Mouse (Mus musculus) neural tube, embryonic 12.5 days (tissue): ENCODE results near the gene Rbfox3. TPM values are rescaled to one million over a fixed set of nuclear protein-coding genes. Genes with fewer than 3 reads are reported as not detected.
A peak's percentile ranks its signal among the peaks of the same experiment; 100 is the strongest.

Experiments used
- ATAC-seq: fragments of 200-750 bp; cut with Nextera tagmentation; 2 replicates; pipeline ENCODE4 v1.8.0; 2017; ENCODE audit warnings: low read depth, mild to moderate bottlenecking, moderate TSS enrichment, moderate library complexity; ENCODE audit not compliant: low FRiP score
- H3K27ac ChIP-seq: fragments of 300-500 bp; sonication (generic); 2 replicates; pipeline ENCODE4 v1.5.1; 2016
- H3K27me3 ChIP-seq: fragments of 300-500 bp; sonication (generic); replicated peaks from 2 replicates; pipeline ENCODE4 v1.6.1; 2016; ENCODE audit warnings: mild to moderate bottlenecking
- H3K36me3 ChIP-seq: fragments of 300-500 bp; sonication (generic); 2 replicates; pipeline ENCODE4 v1.6.1; 2016; ENCODE audit warnings: mild to moderate bottlenecking
- H3K4me1 ChIP-seq: fragments of 300-500 bp; sonication (generic); 2 replicates; pipeline ENCODE4 v1.6.1; 2016
- H3K4me2 ChIP-seq: fragments of 300-500 bp; sonication (generic); replicated peaks from 2 replicates; pipeline ENCODE4 v1.6.1; 2016; ENCODE audit warnings: mild to moderate bottlenecking
- H3K4me3 ChIP-seq: fragments of 300-500 bp; sonication (generic); 2 replicates; pipeline ENCODE4 v1.5.1; 2016
- H3K9ac ChIP-seq: fragments of 300-500 bp; sonication (generic); 2 replicates; pipeline ENCODE4 v1.6.1; 2016; ENCODE audit warnings: mild to moderate bottlenecking
- H3K9me3 ChIP-seq: fragments of 300-500 bp; sonication (generic); 2 replicates; pipeline ENCODE4 v1.6.1; 2016; ENCODE audit warnings: mild to moderate bottlenecking
- WGBS: fragments of 180-500 bp; shearing (Covaris S2); methylation state at CpG from one replicate; pipeline ENCODE4 v1.1.7; 2016; 5-methylcytosine and 5-hydroxymethylcytosine counted together
- polyA plus RNA-seq: library from polyadenylated mRNA; unstranded; fragments of >200 nt; fragmentation: Nextera tagmentation; extraction: Ambion mirVana; gene quantifications from 2 replicates; pipeline ENCODE4 v1.2.1, GENCODE M21; 2016

The Rbfox3 gene
- polyA plus RNA-seq, 1 experiment from 2014 or later: 52.6 TPM

DNA sequence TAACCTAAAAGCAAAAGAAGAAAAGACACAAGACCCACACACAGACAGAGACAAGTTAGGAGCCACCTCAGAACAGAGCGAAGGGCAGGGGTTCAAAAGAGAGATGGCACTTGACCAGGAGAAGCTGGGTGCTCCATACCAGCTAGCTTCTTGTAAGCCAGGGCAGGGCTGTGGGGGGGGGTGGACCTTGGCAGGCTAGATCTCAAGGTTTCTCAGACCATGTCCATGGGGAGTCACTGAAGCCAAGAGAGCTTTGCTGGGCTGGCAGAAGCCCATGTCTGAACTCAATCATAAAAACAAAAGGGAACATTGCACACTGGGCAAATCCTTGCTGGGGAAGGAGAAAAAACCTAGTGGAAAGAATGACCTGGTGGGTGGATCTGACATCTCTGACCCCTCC, 327.4 kb downstream of the Rbfox3 start:
- H3K27ac ChIP-seq: no peak overlapping the region
- ATAC-seq: no peak
- no peak overlapping the region for H3K4me2 ChIP-seq
- no peaks in the 10 kb centered on the region for H3K4me1 ChIP-seq
- no peak overlapping the region for H3K9ac ChIP-seq
- no peaks in the 10 kb centered on the region for H3K27me3 ChIP-seq
- WGBS: 92% methylated on average over 1 of the region's 1 CpGs
- no peak overlapping the region for H3K4me3 ChIP-seq
- no peaks in the 10 kb centered on the region for H3K9me3 ChIP-seq
- no peaks in the 10 kb centered on the region for H3K36me3 ChIP-seq

DNA sequence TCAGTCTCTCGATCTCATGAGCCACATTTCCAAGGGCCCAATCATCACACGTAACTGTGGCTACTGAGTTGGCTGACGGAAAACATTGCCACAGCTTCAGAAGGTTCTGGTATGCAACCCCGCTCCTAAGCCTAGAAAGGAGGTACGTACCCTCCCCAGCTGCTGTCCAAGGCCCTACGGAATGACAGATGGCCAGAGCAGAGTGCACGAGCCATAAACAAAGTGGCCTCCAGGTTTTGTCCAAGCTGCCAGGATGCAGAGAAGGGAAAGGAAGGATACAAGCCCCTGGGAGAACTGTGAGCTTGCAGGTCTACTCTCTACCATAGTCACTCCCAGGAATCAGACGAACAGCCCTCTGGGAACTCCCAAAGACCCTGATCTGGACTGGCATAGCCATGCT, 327.8 kb downstream of the Rbfox3 start:
- WGBS: 82% methylated on average over 8 of the region's 8 CpGs
- Histone ChIP-seq H3K27ac (no peak overlapping the region), H3K9ac (no peak overlapping the region), H3K4me1 (no peaks in the 10 kb centered on the region), H3K9me3 (no peaks in the 10 kb centered on the region), H3K4me3 (no peak overlapping the region), H3K27me3 (no peaks in the 10 kb centered on the region), H3K36me3 (no peaks in the 10 kb centered on the region), H3K4me2 (no peak overlapping the region)
- no peak for ATAC-seq

DNA sequence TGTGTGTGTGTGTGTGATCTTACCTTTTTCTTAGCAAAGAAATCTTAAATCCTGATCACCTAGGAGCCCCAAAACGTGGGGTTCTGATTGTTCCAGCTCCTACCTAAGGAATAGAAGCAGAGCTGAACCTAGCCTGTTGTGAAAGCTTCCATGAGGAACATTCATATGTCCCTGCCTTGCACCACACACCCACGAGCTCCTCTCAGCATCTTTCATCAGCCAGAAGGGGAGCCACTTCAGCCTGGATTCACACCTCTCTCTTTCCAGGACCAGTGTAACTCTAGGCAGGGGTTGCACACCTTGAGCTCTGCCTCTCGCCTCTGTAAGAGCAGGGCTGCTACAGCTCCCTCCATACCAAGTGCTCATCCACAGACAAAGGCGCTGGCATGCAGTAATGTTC, 330.4 kb downstream of the Rbfox3 start:
- Histone ChIP-seq H3K27me3 (0 out of 2 replicates have a peak, but pooled peaks cover 3% of the 10 kb centered on the region), H3K4me1 (peaks cover 11% of the 10 kb centered on the region), H3K4me3 (no peak overlapping the region), H3K4me2 (no peak overlapping the region), H3K36me3 (no peaks in the 10 kb centered on the region), H3K9me3 (no peaks in the 10 kb centered on the region), H3K27ac (0 out of 2 replicates have a peak overlapping the region, but pooled peaks have one; percentile 15), H3K9ac (no peak overlapping the region)
- no peak for ATAC-seq
- 51% methylated on average over 4 of the region's 4 CpGs for WGBS

DNA sequence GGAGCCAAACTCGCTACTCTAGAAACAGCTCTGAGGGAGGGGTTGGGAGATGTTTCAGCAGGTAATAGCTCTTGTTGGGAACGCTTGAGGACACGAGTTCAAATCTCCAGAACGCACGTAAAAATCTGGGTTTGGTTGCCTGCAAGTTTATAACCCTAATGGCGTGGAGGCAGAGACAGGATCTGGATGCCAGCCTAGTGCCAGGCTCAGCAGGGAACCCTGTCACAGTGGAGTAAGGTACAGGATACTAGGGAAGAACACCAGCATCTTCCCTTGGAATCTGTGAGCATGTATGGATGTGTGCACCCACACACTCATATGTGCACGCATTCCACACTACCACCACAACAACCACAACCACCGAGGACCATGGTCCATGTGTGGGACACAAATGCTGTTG, 331.8 kb downstream of the Rbfox3 start:
- H3K9ac ChIP-seq: no peak overlapping the region
- WGBS: 85% methylated on average over 8 of the region's 8 CpGs
- no peak overlapping the region for H3K27ac ChIP-seq
- H3K36me3 ChIP-seq: no peaks in the 10 kb centered on the region
- H3K27me3 ChIP-seq: 0 out of 2 replicates have a peak, but pooled peaks cover 3% of the 10 kb centered on the region
- no peaks in the 10 kb centered on the region for H3K9me3 ChIP-seq
- H3K4me3 ChIP-seq: no peak overlapping the region
- no peak overlapping the region for H3K4me2 ChIP-seq
- ATAC-seq: no peak
- peaks cover 16% of the 10 kb centered on the region for H3K4me1 ChIP-seq

DNA sequence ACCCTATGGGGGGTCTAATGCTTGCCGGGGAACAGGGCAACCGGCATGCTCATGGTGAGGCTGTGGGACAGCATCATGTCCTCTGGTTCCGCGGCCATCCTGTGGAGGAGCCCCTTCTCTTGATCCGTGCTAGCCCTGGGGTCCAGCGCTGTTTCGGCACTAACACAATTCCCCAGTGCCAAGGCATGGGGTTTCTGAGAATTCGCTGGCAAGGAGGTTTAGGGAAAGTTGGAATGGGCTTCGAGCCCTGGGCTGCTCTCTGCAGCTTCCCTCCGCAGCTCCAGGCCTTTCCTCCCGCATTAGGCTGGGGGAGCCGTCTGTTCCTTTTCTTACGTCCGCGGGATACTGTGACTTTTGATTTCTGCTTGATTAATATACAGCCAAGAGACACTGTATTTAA, 334.1 kb downstream of the Rbfox3 start:
- Histone ChIP-seq H3K27ac (no peak overlapping the region), H3K4me1 (peaks cover 19% of the 10 kb centered on the region), H3K9me3 (no peaks in the 10 kb centered on the region), H3K36me3 (no peaks in the 10 kb centered on the region), H3K27me3 (peaks cover 12% of the 10 kb centered on the region), H3K4me3 (no peak overlapping the region), H3K4me2 (no peak overlapping the region), H3K9ac (no peak overlapping the region)
- WGBS: 59% methylated on average over 15 of the region's 15 CpGs
- no peak for ATAC-seq

DNA sequence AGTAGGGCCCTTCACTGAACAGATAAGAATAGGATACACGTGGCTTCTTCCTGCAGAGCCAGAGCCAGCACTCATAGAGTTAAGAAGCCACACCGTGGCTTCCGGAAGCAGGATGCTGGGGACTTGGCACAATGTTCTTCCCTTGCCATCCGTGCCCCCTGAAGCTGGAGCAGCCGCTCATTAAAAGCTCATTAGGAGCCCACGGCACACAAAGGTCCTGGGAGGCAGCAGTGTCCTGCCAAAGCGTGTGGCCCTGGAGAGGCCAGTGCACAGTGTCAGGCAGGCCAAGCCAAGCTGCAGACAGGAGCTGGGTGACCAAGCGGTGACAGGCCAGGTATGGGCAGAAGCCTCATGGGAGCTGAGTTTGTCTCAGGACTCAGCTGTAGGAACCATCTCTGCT, 334.8 kb downstream of the Rbfox3 start:
- H3K9me3 ChIP-seq: no peaks in the 10 kb centered on the region
- no peak overlapping the region for H3K27ac ChIP-seq
- ATAC-seq: no peak
- peaks cover 18% of the 10 kb centered on the region for H3K27me3 ChIP-seq
- no peak overlapping the region for H3K4me2 ChIP-seq
- H3K4me1 ChIP-seq: peaks cover 19% of the 10 kb centered on the region
- H3K36me3 ChIP-seq: no peaks in the 10 kb centered on the region
- H3K4me3 ChIP-seq: no peak overlapping the region
- 54% methylated on average over 8 of the region's 8 CpGs for WGBS
- no peak overlapping the region for H3K9ac ChIP-seq

DNA sequence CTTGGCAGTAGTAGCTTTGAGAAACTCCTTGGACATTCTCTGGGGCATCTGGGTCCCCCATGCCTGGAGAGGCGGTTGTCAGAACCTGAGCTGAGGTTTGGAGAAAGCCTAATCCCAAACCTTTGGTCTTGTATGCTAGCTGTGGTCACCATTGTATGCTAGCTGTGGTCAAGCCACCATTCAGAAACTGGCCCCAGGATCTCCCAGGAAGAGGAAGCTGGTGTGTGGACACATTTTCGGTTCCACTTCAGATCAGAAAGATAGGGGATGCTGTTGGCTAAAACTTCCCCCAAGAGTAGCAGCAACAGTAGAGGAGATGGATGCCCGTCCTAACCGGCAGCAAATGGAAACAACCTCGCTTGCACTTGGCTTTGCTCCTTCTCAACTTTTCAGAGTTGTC, 337.0 kb downstream of the Rbfox3 start:
- 84% methylated on average over 5 of the region's 5 CpGs for WGBS
- Histone ChIP-seq H3K27ac (no peak overlapping the region), H3K4me2 (no peak overlapping the region)

DNA sequence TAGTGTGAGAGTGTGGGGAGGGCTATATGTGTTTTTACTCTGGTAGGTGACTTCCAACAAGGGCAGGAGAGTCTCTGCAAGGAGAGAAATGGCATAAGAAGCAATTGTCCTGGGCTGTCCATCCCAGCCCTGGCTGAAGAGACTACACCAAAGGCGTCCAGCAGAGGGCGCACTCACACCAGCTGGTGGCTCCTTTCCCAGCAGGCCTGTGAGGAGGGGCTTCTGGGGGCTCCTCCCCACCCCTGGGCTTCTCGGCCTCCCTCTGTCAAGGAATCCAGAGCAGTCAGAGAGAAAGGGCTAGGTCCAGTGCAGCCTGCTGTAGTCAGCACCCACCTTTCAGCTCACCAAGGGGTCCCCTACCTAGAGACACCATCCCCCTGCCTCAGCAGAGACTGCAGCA, 337.8 kb downstream of the Rbfox3 start:
- Histone ChIP-seq H3K4me3 (no peak overlapping the region), H3K9me3 (no peaks in the 10 kb centered on the region), H3K27ac (no peak overlapping the region), H3K36me3 (no peaks in the 10 kb centered on the region), H3K9ac (no peak overlapping the region), H3K4me2 (no peak overlapping the region), H3K27me3 (peaks cover 49% of the 10 kb centered on the region), H3K4me1 (peaks cover 41% of the 10 kb centered on the region)
- 0% methylated on average over 3 of the region's 3 CpGs for WGBS
- peak; percentile 34; the same call in 1 of the 2 replicates for ATAC-seq

More for the DNA sequence above, 337.0 kb downstream of the Rbfox3 start:
- Histone ChIP-seq H3K27me3 (peaks cover 40% of the 10 kb centered on the region), H3K36me3 (no peaks in the 10 kb centered on the region), H3K9ac (no peak overlapping the region), H3K4me1 (peaks cover 33% of the 10 kb centered on the region), H3K4me3 (no peak overlapping the region), H3K9me3 (no peaks in the 10 kb centered on the region)
- ATAC-seq: no peak

DNA sequence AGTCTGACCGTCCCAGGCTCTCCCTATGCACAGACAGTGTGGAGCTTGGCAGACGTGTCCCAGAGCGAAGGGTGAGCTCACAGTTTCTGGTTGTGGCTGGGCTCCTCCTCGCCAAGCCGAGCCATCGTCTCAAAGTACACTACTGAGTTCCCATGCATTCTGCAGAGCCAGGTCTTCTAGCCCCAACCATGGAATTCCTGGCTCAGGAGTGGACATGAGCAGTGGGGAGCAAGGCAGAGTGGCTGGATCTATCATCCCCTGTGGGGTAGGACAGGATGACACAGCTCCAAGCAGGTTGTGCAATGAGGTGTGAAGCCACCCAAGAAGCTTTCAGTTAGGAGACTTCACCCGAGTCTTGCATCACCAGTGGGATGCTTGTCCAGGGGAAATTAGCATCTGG, 338.4 kb downstream of the Rbfox3 start:
- peaks cover 54% of the 10 kb centered on the region for H3K27me3 ChIP-seq
- no peak overlapping the region for H3K9ac ChIP-seq
- H3K27ac ChIP-seq: no peak overlapping the region
- no peak overlapping the region for H3K4me3 ChIP-seq
- H3K4me2 ChIP-seq: no peak overlapping the region
- no peaks in the 10 kb centered on the region for H3K36me3 ChIP-seq
- H3K9me3 ChIP-seq: no peaks in the 10 kb centered on the region
- peaks cover 43% of the 10 kb centered on the region for H3K4me1 ChIP-seq
- ATAC-seq: no peak
- 72% methylated on average over 7 of the region's 7 CpGs for WGBS

DNA sequence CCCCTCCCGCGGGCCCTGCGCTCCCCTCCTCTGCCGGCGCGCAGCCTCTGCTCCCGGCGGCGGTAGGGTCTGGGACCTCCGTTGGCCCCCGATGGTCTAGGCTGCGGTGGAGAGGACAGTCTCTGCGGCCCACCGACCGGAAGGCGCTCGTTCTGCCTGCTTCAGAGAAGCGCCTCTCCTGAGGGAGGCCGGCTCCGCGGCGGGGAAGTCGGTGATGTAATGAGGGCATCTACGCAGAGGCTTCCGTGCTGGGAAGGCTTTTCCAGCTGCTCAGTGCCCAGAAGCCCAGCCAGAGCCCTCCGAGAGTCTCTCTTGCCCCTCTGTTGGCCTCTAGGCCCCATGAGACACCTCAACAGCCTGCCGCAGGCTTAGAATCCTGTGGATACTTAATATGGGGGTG, 341.2 kb downstream of the Rbfox3 start:
- H3K9me3 ChIP-seq: no peaks in the 10 kb centered on the region
- no peaks in the 10 kb centered on the region for H3K36me3 ChIP-seq
- H3K4me3 ChIP-seq: peak overlapping the region; percentile 29
- no peak for ATAC-seq
- peaks cover 63% of the 10 kb centered on the region for H3K27me3 ChIP-seq
- peaks cover 28% of the 10 kb centered on the region for H3K4me1 ChIP-seq
- H3K9ac ChIP-seq: peak overlapping the region; percentile 55
- WGBS: 1% methylated on average over 27 of the region's 27 CpGs
- no peak overlapping the region for H3K27ac ChIP-seq
- peak overlapping the region; percentile 59 for H3K4me2 ChIP-seq

DNA sequence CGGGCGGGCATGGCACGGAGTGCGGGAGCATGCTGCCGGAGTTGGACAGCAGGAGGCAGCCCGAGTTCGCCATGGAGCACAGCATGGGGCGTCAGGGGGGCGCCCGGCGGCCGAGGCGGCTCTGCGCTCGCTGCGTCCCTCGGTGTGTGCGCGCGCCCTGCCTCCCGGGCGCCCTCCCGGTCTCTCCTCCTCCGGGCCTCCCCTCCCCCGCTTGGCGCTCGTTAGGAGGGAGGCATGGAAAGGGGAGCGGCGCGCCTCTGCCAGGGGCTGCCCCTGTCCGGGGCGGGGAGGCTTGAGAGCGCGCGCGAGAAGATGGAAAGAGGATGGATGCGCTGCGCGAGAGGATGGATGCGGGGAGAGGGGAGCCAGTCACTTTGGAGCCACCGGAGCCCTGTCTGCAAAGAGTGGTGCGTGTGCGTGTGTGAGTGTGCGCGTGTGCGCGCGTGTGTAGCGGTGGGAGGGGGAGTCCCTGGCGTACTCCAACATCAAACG, 341.8 kb downstream of the Rbfox3 start:
- peak overlapping the region; percentile 55 for H3K9ac ChIP-seq
- peaks cover 63% of the 10 kb centered on the region for H3K27me3 ChIP-seq
- H3K9me3 ChIP-seq: no peaks in the 10 kb centered on the region
- ATAC-seq: no peak; the same call in 1 of the 2 replicates
- peak overlapping the region; percentile 59 for H3K4me2 ChIP-seq
- no peaks in the 10 kb centered on the region for H3K36me3 ChIP-seq
- H3K4me3 ChIP-seq: peak overlapping the region; percentile 29
- whole genome bisulfite sequencing: under 1% methylated on average over 47 of the region's 51 CpGs
- peaks cover 28% of the 10 kb centered on the region for H3K4me1 ChIP-seq
- H3K27ac ChIP-seq: no peak overlapping the region

DNA sequence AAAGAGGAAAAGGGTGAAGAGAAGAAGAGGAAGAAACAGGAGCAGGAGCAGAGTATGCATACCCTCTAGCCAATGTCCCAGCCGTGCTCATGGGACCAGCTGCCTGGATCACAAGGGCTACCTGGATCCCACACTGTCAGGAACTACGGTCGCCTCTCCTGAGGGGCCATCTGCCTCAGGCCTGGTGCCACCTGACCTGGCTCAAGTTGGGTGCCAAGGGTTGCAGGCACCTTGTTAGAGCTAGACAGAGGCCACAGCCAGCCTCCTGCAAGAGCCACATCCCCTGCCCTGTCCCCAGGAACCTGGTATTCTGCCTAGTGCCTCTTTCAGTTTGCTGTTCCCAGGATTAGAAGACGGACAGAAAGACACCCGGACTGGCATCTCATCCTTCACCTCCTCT, 347.5 kb downstream of the Rbfox3 start:
- Histone ChIP-seq H3K9ac (no peak overlapping the region), H3K27ac (no peak overlapping the region), H3K4me3 (no peak overlapping the region), H3K27me3 (peaks cover 21% of the 10 kb centered on the region), H3K9me3 (no peaks in the 10 kb centered on the region), H3K4me1 (peaks cover 5% of the 10 kb centered on the region; the same call in 1 of the 2 replicates), H3K4me2 (no peak overlapping the region), H3K36me3 (no peaks in the 10 kb centered on the region)
- no peak for ATAC-seq
- WGBS: 86% methylated on average over 5 of the region's 5 CpGs

DNA sequence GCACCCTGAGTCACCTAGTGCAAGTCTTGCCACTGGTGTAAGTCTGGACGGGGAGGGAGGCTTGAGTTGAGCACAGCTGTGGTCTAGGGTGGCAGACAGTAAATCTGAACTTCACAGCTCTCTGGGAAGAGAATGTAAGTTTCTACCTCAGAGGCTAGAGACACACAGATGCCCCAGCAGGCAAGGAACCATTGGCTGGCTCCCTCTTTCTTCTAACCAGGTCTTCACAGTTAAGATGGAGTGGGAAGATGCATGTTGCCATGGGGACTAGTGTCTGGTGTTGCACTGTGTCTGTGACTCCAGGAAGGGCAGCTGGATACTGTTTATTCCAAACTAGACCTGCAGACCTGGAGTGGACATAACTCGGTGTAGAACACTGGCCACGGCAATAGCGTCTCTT, 348.6 kb downstream of the Rbfox3 start:
- Histone ChIP-seq H3K27ac (no peak overlapping the region), H3K4me3 (no peak overlapping the region), H3K4me2 (no peak overlapping the region), H3K4me1 (no peaks in the 10 kb centered on the region), H3K9ac (no peak overlapping the region), H3K9me3 (no peaks in the 10 kb centered on the region), H3K36me3 (no peaks in the 10 kb centered on the region), H3K27me3 (peaks cover 10% of the 10 kb centered on the region)
- no peak for ATAC-seq
- WGBS: 89% methylated on average over 4 of the region's 4 CpGs
